Mouse (Mus musculus) ES-E14 (cell line): Measurements from ENCODE around the gene Tmem260.

Experiments
- CHD2 ChIP-seq: IDR thresholded peaks from 2 replicates; pipeline ENCODE4 v1.6.1; 2014; ENCODE audit warnings: mild to moderate bottlenecking, low read depth, low read length, inconsistent platforms
- HCFC1 ChIP-seq: IDR thresholded peaks from 2 replicates; pipeline ENCODE4 v1.6.1; 2012; ENCODE audit warnings: low read length, inconsistent platforms, borderline replicate concordance; ENCODE audit not compliant: insufficient read depth
- MAFK ChIP-seq: IDR thresholded peaks from 2 replicates; pipeline ENCODE4 v1.6.1; 2014; ENCODE audit warnings: mild to moderate bottlenecking, low read depth, low read length, inconsistent platforms; ENCODE audit not compliant: insufficient read depth
- ZC3H11A ChIP-seq: IDR thresholded peaks from 2 replicates; pipeline ENCODE4 v1.6.1; 2012; ENCODE audit warnings: low read depth, mild to moderate bottlenecking, inconsistent platforms, low read length, borderline replicate concordance
- ZNF384 ChIP-seq: IDR thresholded peaks from 2 replicates; pipeline ENCODE4 v1.6.1; 2012; ENCODE audit warnings: low read depth, low read length, inconsistent platforms

- no peak for TF ChIP-seq ZC3H11A
- no peak for TF ChIP-seq HCFC1
- no peak for TF ChIP-seq MAFK
- no peak for TF ChIP-seq CHD2
- no peak for TF ChIP-seq ZNF384
Observed at GRCm38 (mm10) chr14:48417064-48417463, 28.9 kb upstream of the Tmem260 start.
